Mouse (Mus musculus) neural tube, embryonic 13.5 days (tissue): ENCODE measurements at regions not wholly inside any gene's neighbourhood (a gene's known extent, or its start where the extent isn't known, plus 50 kb on each side); places are given as distances from the start of the nearest gene placed in this dataset.

ENCODE experiments used
- ATAC-seq: fragments of 200-750 bp; cut with Nextera tagmentation; 2 replicates; pipeline ENCODE4 v1.8.0; 2017; ENCODE audit warnings: low read depth, mild to moderate bottlenecking, moderate TSS enrichment, moderate library complexity
- H3K27ac ChIP-seq: fragments of 300-500 bp; sonication (generic); replicated peaks from 2 replicates; pipeline ENCODE4 v1.5.1; 2015; ENCODE audit warnings: moderate library complexity, mild to moderate bottlenecking, inconsistent platforms
- H3K27me3 ChIP-seq: fragments of 300-500 bp; sonication (generic); 2 replicates; pipeline ENCODE4 v1.6.1; 2015; ENCODE audit warnings: mild to moderate bottlenecking, inconsistent platforms
- H3K36me3 ChIP-seq: fragments of 300-500 bp; sonication (generic); 2 replicates; pipeline ENCODE4 v1.6.1; 2015; ENCODE audit warnings: mild to moderate bottlenecking, inconsistent platforms
- H3K4me1 ChIP-seq: fragments of 300-500 bp; sonication (generic); replicated peaks from 2 replicates; pipeline ENCODE4 v1.6.1; 2015; ENCODE audit warnings: inconsistent platforms
- H3K4me2 ChIP-seq: fragments of 300-500 bp; sonication (generic); 2 replicates; pipeline ENCODE4 v1.6.1; 2015; ENCODE audit warnings: inconsistent platforms, mild to moderate bottlenecking, moderate library complexity
- H3K4me3 ChIP-seq: fragments of 300-500 bp; sonication (generic); 2 replicates; pipeline ENCODE4 v1.5.1; 2015; ENCODE audit warnings: mild to moderate bottlenecking, inconsistent platforms
- H3K9ac ChIP-seq: fragments of 300-500 bp; sonication (generic); 2 replicates; pipeline ENCODE4 v1.6.1; 2015; ENCODE audit warnings: moderate library complexity, mild to moderate bottlenecking, inconsistent platforms
- H3K9me3 ChIP-seq: fragments of 300-500 bp; sonication (generic); 2 replicates; pipeline ENCODE4 v1.6.1; 2016; ENCODE audit warnings: inconsistent platforms
- WGBS: fragments of 180-500 bp; shearing (Covaris S2); methylation state at CpG from one replicate; pipeline ENCODE4 v1.1.7; 2015; 5-methylcytosine and 5-hydroxymethylcytosine counted together

- no peak for ATAC-seq
- no peak overlapping the region for H3K4me3 ChIP-seq
- H3K9ac ChIP-seq = no peak overlapping the region
- no peaks in the 10 kb centered on the region for H3K36me3 ChIP-seq
- no peak overlapping the region for H3K4me2 ChIP-seq
- H3K4me1 ChIP-seq = no peaks in the 10 kb centered on the region
- H3K9me3 ChIP-seq = no peaks in the 10 kb centered on the region
- H3K27me3 ChIP-seq = no peaks in the 10 kb centered on the region
- WGBS = 87% methylated on average over 5 of the region's 5 CpGs
- H3K27ac ChIP-seq = no peak overlapping the region
Measured at GRCm38 (mm10) chr4:95456943-95457342, 100.4 kb upstream of the Fggy start.

- WGBS = 86% methylated on average over 3 of the region's 3 CpGs
- no peaks in the 10 kb centered on the region for H3K9me3 ChIP-seq
- H3K4me2 ChIP-seq = no peak overlapping the region
- no peaks in the 10 kb centered on the region for H3K4me1 ChIP-seq
- no peak overlapping the region for H3K4me3 ChIP-seq
- no peak overlapping the region for H3K27ac ChIP-seq
- H3K36me3 ChIP-seq = no peaks in the 10 kb centered on the region
- H3K9ac ChIP-seq = no peak overlapping the region
- no peak for ATAC-seq
- no peaks in the 10 kb centered on the region for H3K27me3 ChIP-seq
Measured at GRCm38 (mm10) chr4:95462476-95462875, 94.8 kb upstream of the Fggy start.

GRCm38 (mm10) chr4:95463082-95463825 lies 94.1 kb upstream of the Fggy start:
- no peak overlapping the region for H3K27ac ChIP-seq
- no peaks in the 10 kb centered on the region for H3K4me1 ChIP-seq
- no peak for ATAC-seq
- 84% methylated on average over 8 of the region's 8 CpGs for WGBS
- H3K4me2 ChIP-seq = no peak overlapping the region
- H3K36me3 ChIP-seq = no peaks in the 10 kb centered on the region
- H3K4me3 ChIP-seq = no peak overlapping the region
- H3K9me3 ChIP-seq = no peaks in the 10 kb centered on the region
- H3K9ac ChIP-seq = no peak overlapping the region
- no peaks in the 10 kb centered on the region for H3K27me3 ChIP-seq

GRCm38 (mm10) chr4:95466647-95467046 lies 90.7 kb upstream of the Fggy start:
- ATAC-seq = no peak
- H3K4me1 ChIP-seq = no peaks in the 10 kb centered on the region
- no peaks in the 10 kb centered on the region for H3K9me3 ChIP-seq
- H3K4me3 ChIP-seq = no peak overlapping the region
- H3K4me2 ChIP-seq = no peak overlapping the region
- no peaks in the 10 kb centered on the region for H3K27me3 ChIP-seq
- H3K9ac ChIP-seq = no peak overlapping the region
- H3K36me3 ChIP-seq = no peaks in the 10 kb centered on the region
- 78% methylated on average over 2 of the region's 2 CpGs for WGBS
- H3K27ac ChIP-seq = no peak overlapping the region

- Histone ChIP-seq H3K36me3 (no peaks in the 10 kb centered on the region), H3K27me3 (no peaks in the 10 kb centered on the region), H3K9ac (no peak overlapping the region), H3K9me3 (no peaks in the 10 kb centered on the region), H3K4me1 (no peaks in the 10 kb centered on the region), H3K4me2 (no peak overlapping the region), H3K27ac (no peak overlapping the region), H3K4me3 (no peak overlapping the region)
- ATAC-seq = no peak
- WGBS = 83% methylated on average over 2 of the region's 2 CpGs
Measured at GRCm38 (mm10) chr4:95467526-95467925, 89.8 kb upstream of the Fggy start.

GRCm38 (mm10) chr4:95474726-95475406 lies 82.4 kb upstream of the Fggy start:
- Histone ChIP-seq H3K27ac (no peak overlapping the region), H3K9me3 (no peaks in the 10 kb centered on the region), H3K27me3 (no peaks in the 10 kb centered on the region), H3K4me2 (no peak overlapping the region), H3K9ac (no peak overlapping the region), H3K4me1 (0 out of 2 replicates have a peak, but pooled peaks cover 7% of the 10 kb centered on the region), H3K36me3 (no peaks in the 10 kb centered on the region), H3K4me3 (no peak overlapping the region)
- ATAC-seq = no peak
- WGBS = 75% methylated on average over 5 of the region's 5 CpGs

GRCm38 (mm10) chr4:95476071-95476724 lies 81.1 kb upstream of the Fggy start:
- Histone ChIP-seq H3K4me1 (0 out of 2 replicates have a peak, but pooled peaks cover 7% of the 10 kb centered on the region), H3K27ac (no peak overlapping the region), H3K9me3 (no peaks in the 10 kb centered on the region), H3K27me3 (no peaks in the 10 kb centered on the region), H3K4me3 (no peak overlapping the region), H3K4me2 (no peak overlapping the region), H3K9ac (no peak overlapping the region), H3K36me3 (no peaks in the 10 kb centered on the region)
- 61% methylated on average over 12 of the region's 12 CpGs for WGBS
- no peak for ATAC-seq

GRCm38 (mm10) chr4:95483571-95483970 lies 73.7 kb upstream of the Fggy start:
- Histone ChIP-seq H3K36me3 (no peaks in the 10 kb centered on the region), H3K4me3 (no peak overlapping the region), H3K4me2 (no peak overlapping the region), H3K27me3 (no peaks in the 10 kb centered on the region), H3K4me1 (no peaks in the 10 kb centered on the region), H3K9ac (no peak overlapping the region), H3K9me3 (no peaks in the 10 kb centered on the region), H3K27ac (no peak overlapping the region)
- WGBS = 81% methylated on average over 6 of the region's 6 CpGs
- no peak for ATAC-seq

GRCm38 (mm10) chr4:95487323-95487722 lies 70.0 kb upstream of the Fggy start:
- H3K4me2 ChIP-seq = no peak overlapping the region
- no peak for ATAC-seq
- no peaks in the 10 kb centered on the region for H3K4me1 ChIP-seq
- no peak overlapping the region for H3K9ac ChIP-seq
- no peaks in the 10 kb centered on the region for H3K36me3 ChIP-seq
- H3K9me3 ChIP-seq = no peaks in the 10 kb centered on the region
- no peaks in the 10 kb centered on the region for H3K27me3 ChIP-seq
- WGBS = 83% methylated on average over 7 of the region's 7 CpGs
- no peak overlapping the region for H3K27ac ChIP-seq
- no peak overlapping the region for H3K4me3 ChIP-seq

GRCm38 (mm10) chr4:95487969-95488368 lies 69.3 kb upstream of the Fggy start:
- no peaks in the 10 kb centered on the region for H3K9me3 ChIP-seq
- no peaks in the 10 kb centered on the region for H3K4me1 ChIP-seq
- no peak overlapping the region for H3K9ac ChIP-seq
- no peak for ATAC-seq
- no peaks in the 10 kb centered on the region for H3K36me3 ChIP-seq
- 60% methylated on average over 1 of the region's 1 CpGs for WGBS
- no peaks in the 10 kb centered on the region for H3K27me3 ChIP-seq
- H3K27ac ChIP-seq = no peak overlapping the region
- H3K4me3 ChIP-seq = no peak overlapping the region
- H3K4me2 ChIP-seq = no peak overlapping the region

- Histone ChIP-seq H3K27me3 (no peaks in the 10 kb centered on the region), H3K4me2 (no peak overlapping the region), H3K9me3 (no peaks in the 10 kb centered on the region), H3K4me3 (no peak overlapping the region), H3K9ac (no peak overlapping the region), H3K4me1 (no peaks in the 10 kb centered on the region), H3K27ac (no peak overlapping the region), H3K36me3 (no peaks in the 10 kb centered on the region)
- no peak for ATAC-seq
- 76% methylated on average over 2 of the region's 2 CpGs for WGBS
Measured at GRCm38 (mm10) chr4:95489059-95489458, 68.2 kb upstream of the Fggy start.

- H3K9me3 ChIP-seq = no peaks in the 10 kb centered on the region
- H3K4me1 ChIP-seq = no peaks in the 10 kb centered on the region
- H3K9ac ChIP-seq = no peak overlapping the region
- H3K27ac ChIP-seq = no peak overlapping the region
- H3K36me3 ChIP-seq = no peaks in the 10 kb centered on the region
- no peak for ATAC-seq
- WGBS = 94% methylated on average over 3 of the region's 3 CpGs
- no peaks in the 10 kb centered on the region for H3K27me3 ChIP-seq
- no peak overlapping the region for H3K4me2 ChIP-seq
- no peak overlapping the region for H3K4me3 ChIP-seq
Measured at GRCm38 (mm10) chr4:95500265-95500664, 57.0 kb upstream of the Fggy start.
